Mouse (Mus musculus): ENCODE results near the gene Tmem207.
"Not testable (repeated sequence)": the region's sequence is repeated elsewhere in the genome, so short reads cannot be mapped to it uniquely, and the experiment has no call there.

Tmem207 gene

GRCm38 (mm10) chr16:26526669-26527068 lies at the start of gene Tmem207:
Tmem207 (minus strand) TSS chr16:26526769.
- DNase-seq: no peak

- no peak for DNase-seq
These were observed 47.6 kb upstream of the Tmem207 start for GRCm38 (mm10) chr16:26574173-26574572.

- no peak for DNase-seq
These were observed 45.3 kb upstream of the Tmem207 start for GRCm38 (mm10) chr16:26571836-26572235.

- DNase-seq: no peak
These were observed 42.9 kb upstream of the Tmem207 start for GRCm38 (mm10) chr16:26569387-26569978.

- no peak for DNase-seq
These were observed 36.2 kb upstream of the Tmem207 start for GRCm38 (mm10) chr16:26562771-26563170.

- DNase-seq: no peak
These were observed 35.2 kb upstream of the Tmem207 start for GRCm38 (mm10) chr16:26561743-26562142.

- DNase-seq: no peak
These were observed 32.2 kb upstream of the Tmem207 start for GRCm38 (mm10) chr16:26558797-26559196.

GRCm38 (mm10) chr16:26552234-26552633 lies 25.7 kb upstream of the Tmem207 start:
- no peak for DNase-seq

GRCm38 (mm10) chr16:26549221-26549620 lies 22.7 kb upstream of the Tmem207 start:
- DNase-seq: no peak

- no peak for DNase-seq
These were observed 20.3 kb upstream of the Tmem207 start for GRCm38 (mm10) chr16:26546879-26547206.

GRCm38 (mm10) chr16:26546170-26546878 lies 19.8 kb upstream of the Tmem207 start:
- DNase-seq: no peak

- DNase-seq: no peak
These were observed 5.7 kb upstream of the Tmem207 start for GRCm38 (mm10) chr16:26532287-26532686.

- DNase-seq: no peak
These were observed 3.9 kb upstream of the Tmem207 start for GRCm38 (mm10) chr16:26530451-26530850.

GRCm38 (mm10) chr16:26527931-26528666 lies 1.5 kb upstream of the Tmem207 start:
- DNase-seq: no peak

- DNase-seq: no peak
These were observed 737 bp downstream of the Tmem207 start for GRCm38 (mm10) chr16:26525832-26526231.

GRCm38 (mm10) chr16:26519596-26519995 lies 7.0 kb downstream of the Tmem207 start:
- DNase-seq: no peak

- DNase-seq: no peak
These were observed 21.6 kb downstream of the Tmem207 start for GRCm38 (mm10) chr16:26504961-26505360.

- DNase-seq: no peak
These were observed 25.8 kb downstream of the Tmem207 start for GRCm38 (mm10) chr16:26500738-26501137.

GRCm38 (mm10) chr16:26499705-26500104 lies 26.9 kb downstream of the Tmem207 start:
- DNase-seq: not testable (repeated sequence)

- no peak for DNase-seq
These were observed 30.8 kb downstream of the Tmem207 start for GRCm38 (mm10) chr16:26495721-26496120.

- no peak for DNase-seq
These were observed 55.3 kb downstream of the Tmem207 start for GRCm38 (mm10) chr16:26471254-26471653.

GRCm38 (mm10) chr16:26466535-26466934 lies 60.0 kb downstream of the Tmem207 start:
- DNase-seq: no peak

- DNase-seq: no peak
These were observed 63.7 kb downstream of the Tmem207 start, which contains the start of gene Cldn16 for GRCm38 (mm10) chr16:26462835-26463234. Cldn16 (plus strand) TSS chr16:26463135.

- DNase-seq: no peak
These were observed 70.4 kb downstream of the Tmem207 start for GRCm38 (mm10) chr16:26456182-26456581.

All from thymus, postnatal 36 days (tissue).